Mouse (Mus musculus) kidney, adult 18-20 months (tissue): Measurements from ENCODE around the gene Emilin2.

Source experiments
- DNase-seq: peaks from one replicate; pipeline ENCODE4 v3.0.0; 2021

Emilin2 gene

GRCm38 (mm10) chr17:71228651-71229050 lies 83.1 kb downstream of the Emilin2 start:
- no peak for DNase-seq

- no peak for DNase-seq
Observed at GRCm38 (mm10) chr17:71227128-71227895, 84.5 kb downstream of the Emilin2 start.

- DNase-seq, result no peak
Observed at GRCm38 (mm10) chr17:71225091-71225490, 86.7 kb downstream of the Emilin2 start.

- DNase-seq, result no peak
Observed at GRCm38 (mm10) chr17:71224521-71224920, 87.3 kb downstream of the Emilin2 start.

GRCm38 (mm10) chr17:71223676-71224075 lies 88.1 kb downstream of the Emilin2 start:
- DNase-seq, result no peak

DNA sequence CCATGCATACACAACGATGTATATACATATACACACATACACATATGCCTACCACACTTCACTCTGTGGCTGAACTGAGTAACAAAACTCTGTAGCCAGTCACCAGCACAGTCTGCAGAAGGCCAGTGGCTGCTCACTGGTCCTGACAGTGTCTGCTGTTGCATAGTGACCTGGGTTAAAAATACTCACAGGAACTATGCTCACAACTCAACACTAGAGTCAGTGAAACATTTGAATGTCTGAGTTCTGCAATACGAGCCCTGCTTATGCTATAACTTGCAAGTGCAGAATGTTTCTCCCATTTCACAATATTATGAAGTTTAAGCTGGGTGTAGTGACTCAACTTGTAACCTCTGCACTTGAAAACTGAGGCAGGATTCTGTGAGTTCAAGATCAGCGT lies 90.4 kb downstream of the Emilin2 start:
- no peak for DNase-seq

- DNase-seq, result peak; percentile 50
Observed at GRCm38 (mm10) chr17:71217111-71217685, 94.6 kb downstream of the Emilin2 start.

DNA sequence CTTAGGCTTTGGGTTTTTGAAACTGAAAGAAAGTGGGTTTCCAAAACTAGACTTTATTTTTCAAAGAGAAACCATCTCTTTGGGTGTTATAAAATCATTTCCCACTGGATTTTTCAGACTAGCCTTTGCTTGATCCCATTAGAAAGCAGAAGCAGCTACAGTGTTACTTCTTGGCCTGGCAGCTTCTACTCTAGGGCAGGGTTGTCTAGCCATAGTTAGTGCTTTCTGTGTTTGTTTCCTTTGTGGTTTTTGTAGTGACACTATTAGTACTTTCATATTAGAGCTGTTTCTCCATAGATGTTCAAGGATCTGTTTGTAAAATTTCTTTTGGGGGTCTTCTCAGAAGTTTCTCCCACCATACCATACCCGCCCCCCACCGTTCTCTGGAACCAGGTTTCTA lies 95.5 kb downstream of the Emilin2 start:
- no peak for DNase-seq

DNA sequence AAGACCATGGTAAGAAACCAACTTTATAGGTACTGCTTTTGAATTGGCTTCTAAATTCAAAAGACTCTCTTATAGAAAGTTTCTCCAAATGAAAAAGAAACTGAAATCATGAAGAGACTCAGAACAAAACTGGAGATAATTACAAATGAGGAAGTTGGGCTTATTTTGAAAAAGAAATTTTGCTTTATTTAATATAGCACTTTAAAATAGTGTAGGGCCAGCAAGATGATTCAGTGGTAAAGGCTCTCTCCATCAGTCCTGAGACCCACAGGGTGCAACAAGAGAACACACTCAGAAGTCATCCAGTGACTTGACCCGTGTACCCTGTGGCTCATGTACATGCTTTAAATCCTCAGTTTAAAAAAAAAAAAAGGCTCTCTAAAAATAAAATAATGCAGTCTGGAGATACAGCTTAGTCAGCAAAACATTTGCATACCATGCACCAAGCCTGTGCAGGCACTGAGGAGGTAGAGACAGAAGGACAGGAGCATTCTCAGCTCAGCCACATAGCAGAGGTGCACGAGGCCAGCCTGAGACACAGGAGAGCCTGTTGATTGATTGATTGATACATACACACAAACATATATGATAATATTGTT lies 96.4 kb downstream of the Emilin2 start:
- no peak for DNase-seq

- no peak for DNase-seq
Observed at GRCm38 (mm10) chr17:71214514-71215240, 97.1 kb downstream of the Emilin2 start.

GRCm38 (mm10) chr17:71213666-71214065 lies 98.1 kb downstream of the Emilin2 start:
- DNase-seq, result no peak

GRCm38 (mm10) chr17:71211962-71212646 lies 99.7 kb downstream of the Emilin2 start:
- DNase-seq, result no peak

- no peak for DNase-seq
Observed at GRCm38 (mm10) chr17:71209936-71210335, 101.8 kb downstream of the Emilin2 start.

DNA sequence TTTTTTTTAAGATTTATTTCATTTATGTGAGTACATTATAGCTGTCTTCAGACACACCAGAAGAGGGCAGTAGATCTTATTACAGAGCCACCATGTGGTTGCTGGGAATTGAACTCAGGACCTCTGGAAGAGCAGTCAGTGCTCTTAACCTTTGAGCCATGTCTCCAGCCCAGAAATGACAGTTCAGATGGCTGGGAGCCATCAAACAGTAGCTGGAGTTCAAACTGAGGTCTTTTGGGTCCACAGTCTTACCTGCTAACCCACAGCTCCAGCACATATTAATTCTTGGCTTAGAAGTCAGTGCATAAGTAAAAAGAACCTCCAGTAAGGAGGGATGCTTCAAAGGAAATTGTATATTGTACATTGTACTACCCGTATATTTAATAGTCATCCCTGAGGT lies 102.9 kb downstream of the Emilin2 start:
- no peak for DNase-seq

DNA sequence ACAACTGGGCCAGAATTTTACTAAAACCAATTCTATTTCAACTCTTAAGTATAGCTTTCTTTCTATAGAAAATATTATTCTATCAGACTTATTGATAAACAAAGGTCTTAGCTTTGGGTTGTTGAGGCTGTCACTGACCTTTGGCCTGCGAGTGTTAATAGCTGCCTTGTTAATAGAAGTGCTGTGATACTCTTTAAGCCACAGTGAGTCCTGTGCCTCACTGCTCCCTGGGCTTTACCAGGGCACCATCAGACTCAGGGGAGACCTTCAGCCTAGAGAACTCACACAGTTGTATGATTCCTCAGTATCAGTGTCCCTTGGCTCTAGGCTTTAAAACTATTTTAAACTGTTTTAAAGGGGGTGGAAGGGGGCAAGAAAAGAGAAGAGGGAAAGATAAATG lies 103.4 kb downstream of the Emilin2 start:
- no peak for DNase-seq

DNA sequence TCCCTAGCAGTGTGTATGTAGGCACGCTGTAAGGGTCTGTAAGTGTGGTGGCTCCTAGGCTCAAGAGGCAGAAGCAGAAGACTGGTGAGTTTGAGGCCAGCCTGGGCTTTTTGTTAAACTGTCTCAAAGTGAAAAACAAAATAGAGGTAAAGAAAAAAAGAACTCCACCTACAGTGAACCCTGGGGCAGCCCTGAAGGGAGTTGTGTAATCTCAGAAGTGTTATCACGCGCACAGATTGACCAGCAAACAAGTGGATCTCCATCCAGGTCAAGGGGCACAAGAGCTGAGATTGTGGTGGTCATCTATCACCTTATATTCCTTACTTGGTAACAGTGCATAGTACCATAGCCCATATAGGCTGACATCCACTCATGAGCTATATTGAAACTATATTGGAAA lies 104.5 kb downstream of the Emilin2 start:
- DNase-seq, result no peak

DNA sequence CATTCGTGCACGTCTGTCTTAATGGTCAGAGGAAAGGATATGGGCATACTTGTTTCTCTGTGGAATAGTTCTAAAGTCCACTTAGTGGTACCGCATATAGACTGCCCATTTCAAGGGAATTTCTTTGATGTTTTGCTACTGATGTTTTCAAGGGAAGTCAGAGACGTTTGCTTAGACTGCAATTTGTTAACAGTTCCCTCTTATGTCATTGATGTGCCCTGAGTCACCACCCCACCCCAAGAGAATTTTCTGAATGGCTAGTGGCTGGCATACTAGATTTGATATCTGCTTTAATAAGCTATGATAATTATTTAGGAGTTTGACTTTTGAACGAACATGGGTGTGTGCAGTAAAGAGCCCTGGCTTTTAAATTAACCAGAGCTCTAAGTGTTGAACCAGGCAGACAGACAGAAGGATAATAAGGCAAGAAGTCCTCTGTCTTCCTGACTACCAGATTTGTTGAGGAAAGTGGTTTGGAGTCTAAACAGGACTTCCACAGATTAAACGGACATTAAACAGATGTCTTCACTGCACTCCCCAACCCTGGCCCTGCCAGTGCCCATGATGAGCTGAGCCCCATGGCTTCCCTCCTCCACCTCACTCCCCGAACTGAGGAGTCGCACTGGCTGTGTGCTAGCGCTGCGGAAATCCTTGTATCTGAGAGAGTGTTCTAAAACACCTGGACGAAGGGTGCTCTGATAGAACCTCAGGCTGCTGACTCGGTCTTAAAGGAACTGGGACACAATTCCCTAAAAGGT lies 105.5 kb downstream of the Emilin2 start:
- DNase-seq, result no peak

DNA sequence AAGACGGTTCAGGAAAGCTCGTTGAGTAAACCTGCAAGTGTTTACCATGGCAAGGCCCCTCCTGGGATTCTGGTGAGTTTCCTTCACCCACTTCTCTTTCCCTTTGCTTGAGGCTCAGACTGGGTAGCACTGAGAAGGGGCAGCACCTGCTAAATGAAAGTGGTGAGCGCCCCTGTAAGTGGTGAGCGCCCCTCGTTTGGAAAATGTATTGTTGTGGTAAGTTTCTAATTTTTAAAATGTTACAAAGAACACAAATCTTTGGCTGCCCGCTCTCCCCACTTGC lies 107.0 kb downstream of the Emilin2 start:
- DNase-seq, result no peak

DNA sequence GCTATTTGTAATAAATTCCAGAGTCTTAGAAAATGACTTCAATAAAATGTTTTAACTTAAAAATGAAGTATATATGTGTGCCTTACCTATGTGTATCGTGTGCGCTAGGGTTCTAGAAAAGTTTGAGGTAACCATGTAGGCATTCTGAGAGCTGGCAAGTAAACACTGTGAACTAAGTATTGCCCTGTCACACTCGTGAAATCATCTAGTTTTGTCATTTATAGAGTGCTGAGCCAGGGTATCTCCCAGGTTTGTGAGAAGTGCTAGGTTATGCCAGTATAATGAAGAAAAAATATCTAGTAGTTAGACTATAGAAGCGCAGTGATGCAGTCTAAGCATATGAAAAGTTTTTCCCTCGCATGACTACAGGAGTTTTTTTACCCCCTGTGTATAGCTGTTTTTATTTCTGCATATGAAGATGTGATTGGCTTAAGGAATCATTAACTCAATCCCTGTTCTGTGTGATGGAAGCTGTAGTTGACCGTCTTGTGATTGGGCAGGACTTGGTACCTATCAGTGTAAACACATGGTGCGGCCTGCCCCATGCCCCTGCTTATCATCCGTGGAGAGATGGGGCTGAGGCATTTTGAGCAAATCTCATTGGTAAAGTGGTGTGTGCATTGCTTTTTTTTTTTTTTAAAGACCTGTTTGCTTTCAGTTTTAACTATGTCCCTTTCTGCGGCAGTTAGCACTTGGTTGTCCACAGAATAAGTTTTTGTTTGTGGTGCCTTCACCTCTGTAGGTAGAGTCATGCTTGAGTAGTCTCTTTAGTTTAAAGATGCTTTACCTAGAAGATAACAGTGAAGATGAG lies 107.6 kb downstream of the Emilin2 start:
- no peak for DNase-seq
